Mouse (Mus musculus) spleen, adult 12 weeks (tissue): ENCODE results near the gene Myo3b.

Experiments
- DNase-seq: peaks from one replicate; pipeline ENCODE4 v3.0.0; 2022; ENCODE audit warnings: low spot score

Myo3b gene

DNA sequence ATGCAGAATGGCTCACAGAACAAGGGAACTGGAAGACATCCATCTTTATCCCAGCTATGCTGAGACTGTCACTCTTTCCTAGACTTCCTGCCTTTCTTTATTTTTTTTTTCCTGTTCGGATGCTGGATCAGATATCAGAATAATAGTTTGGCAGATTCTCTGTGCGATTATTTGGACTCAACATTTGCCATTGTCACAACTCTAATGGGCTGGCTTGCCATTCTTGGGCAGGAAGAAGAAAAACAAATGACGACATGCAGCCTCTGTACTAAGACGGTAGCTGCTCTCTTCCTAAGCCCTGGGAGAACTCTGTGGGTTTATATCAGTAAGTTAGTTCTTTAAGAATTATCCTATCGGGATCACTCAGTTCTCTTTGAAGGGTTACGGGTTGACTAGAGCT, 89.7 kb downstream of the Myo3b start:
- DNase-seq = no peak

DNA sequence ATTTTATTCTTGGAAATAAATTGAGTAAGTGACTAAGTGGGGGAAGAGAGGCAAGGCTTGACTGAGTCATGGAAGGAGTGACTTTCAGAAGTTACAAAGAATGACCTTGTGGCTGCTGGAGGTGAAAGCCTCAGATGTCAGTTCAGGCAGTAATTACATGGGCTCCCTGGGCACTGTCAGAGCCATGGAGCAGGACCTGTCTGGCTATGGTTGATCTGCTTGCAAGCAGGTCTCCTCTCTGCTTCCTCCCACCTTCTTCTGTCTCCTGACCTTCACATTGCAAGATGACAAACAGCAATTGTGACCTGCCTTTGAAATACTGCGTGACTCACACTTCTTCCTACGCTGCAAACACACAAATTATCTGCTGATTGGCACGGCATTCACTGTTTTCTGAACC, 90.6 kb downstream of the Myo3b start:
- DNase-seq = no peak

DNA sequence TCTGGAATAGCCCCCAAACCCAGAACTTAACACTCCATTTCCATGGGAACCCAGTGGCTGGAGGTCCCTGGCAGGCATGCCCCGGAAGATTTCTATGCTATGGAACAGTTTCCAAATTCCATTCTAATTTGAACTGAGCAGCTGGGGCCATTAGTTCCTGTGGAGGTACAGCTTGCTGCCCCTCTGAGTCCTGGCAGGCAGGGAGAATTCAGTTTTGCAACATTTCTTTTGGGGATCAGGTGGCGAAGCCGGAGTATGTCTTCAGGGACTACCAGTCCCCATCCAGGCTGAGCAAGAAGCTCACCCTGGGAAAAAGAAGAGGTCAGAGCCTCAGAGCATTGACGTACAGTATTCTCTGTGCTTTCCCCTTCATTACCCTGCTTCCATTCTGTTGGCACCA, 94.4 kb downstream of the Myo3b start:
- DNase-seq = no peak

DNA sequence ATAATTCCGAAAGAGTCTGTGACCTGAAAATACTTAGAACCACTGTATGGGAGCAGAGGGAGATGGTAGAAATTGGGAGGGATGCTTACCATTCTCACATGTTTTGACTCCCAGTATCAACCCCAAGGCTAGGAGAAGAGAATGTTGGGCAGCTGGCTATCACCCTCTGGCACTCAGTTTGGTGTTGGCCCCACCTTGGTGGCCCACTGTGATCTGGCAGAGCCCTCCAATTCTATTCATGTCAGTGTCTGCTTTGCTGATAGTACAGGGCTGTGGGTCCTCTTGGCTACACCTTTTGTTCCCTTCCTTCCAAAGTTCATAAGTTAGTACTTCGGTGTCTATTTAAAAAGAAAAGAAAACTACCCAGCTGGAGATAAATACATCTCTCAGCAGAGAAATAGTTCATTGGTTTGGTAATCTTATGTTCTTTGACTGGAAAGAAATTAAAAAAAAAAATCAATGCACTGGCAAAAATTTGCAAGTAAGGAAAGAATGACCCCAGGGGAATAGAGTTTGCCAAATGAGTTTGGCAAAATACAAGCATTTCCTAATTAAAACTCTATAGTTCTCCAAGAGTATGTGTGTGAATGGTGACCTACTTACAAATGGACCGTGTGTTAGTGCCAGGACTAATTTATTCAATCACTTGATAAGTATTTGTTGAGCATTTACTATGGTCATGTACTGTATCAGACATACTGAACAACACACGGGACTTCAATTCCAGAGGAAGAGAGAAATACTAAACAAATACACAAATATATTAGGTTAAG, 98.5 kb downstream of the Myo3b start:
- no peak for DNase-seq

DNA sequence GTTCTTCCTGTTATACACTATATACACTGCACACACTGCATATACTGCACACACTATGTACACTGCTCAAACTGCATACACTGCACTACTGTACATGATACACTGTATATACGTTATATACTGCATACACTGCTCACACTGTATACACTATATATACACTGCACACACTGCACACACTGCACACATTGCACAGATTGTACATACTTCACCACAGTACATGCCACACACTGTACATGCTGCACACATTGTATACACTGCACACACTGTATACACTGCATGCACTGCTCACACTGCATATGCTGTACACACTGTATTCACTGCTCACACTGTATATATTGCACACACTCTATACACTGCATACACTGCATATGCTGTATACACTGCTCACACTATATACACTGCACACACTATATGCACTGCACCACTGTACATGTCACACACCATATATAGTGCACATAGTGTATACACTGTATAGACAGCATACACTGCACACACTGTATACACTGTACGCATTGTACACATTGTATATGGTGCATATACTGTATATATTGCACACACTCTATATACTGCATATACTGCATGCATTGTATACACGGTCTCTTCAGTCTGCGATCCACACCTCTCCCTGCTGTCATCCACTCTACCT, 104.7 kb downstream of the Myo3b start:
- no peak for DNase-seq

DNA sequence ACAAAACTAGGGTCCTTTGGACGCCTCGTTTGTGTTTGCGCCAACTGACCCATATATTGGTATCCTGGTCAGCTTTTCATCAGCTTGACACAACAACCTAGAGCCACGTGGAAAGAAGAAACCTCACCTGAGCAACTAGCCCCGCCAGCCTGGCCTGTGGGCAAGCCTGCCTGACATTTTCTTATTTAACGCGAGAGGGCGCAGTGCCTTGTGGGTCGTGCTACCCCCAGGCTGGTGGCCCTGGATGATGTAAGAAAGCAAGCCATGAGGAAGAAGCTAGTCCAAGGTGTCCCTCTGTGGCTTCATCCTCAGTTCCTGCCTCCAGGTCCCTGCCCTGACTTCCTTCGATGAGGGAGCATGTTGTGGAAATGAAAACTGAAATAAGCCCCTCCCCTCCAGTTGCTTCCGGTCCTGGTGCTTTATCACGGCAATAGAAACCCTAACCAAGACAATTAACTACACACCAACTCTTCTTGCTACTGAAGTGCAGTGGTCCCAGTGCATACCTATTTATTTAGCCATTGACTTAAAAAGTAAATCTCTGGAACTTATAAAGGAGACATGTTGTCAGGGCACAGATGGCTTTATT, 108.2 kb downstream of the Myo3b start:
- no peak for DNase-seq

DNA sequence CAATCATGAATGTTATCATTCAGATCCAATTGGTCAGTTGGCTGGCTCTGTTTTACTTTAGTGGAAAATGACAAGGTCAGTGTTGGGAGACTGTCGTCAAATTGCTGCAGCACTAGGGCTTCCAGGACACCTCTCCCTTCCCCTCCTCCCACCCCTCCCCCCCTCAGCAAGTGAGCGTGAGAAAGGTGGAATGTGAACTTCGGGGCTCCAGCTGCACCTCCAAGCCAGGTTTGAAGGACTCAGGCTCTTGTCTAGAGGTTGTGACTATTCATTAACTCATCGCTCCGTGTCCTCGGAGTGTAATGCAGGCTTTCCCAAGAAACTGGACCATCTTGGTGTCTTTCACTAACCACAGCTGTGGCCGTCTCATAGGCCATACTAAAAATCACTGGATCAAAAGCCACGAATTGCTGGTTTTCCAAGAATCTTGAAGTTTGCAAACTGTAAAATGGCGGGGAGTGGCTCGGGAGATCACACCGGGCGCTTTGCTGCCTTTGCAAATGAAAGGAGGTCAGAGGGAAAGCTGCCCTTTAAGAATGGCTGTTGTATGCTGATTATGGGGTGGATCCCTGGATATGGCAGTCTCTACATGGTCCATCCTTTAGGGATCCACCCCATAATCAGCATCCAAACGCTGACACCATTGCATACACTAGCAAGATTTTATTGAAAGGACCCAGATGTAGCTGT, 110.0 kb downstream of the Myo3b start:
- no peak for DNase-seq

DNA sequence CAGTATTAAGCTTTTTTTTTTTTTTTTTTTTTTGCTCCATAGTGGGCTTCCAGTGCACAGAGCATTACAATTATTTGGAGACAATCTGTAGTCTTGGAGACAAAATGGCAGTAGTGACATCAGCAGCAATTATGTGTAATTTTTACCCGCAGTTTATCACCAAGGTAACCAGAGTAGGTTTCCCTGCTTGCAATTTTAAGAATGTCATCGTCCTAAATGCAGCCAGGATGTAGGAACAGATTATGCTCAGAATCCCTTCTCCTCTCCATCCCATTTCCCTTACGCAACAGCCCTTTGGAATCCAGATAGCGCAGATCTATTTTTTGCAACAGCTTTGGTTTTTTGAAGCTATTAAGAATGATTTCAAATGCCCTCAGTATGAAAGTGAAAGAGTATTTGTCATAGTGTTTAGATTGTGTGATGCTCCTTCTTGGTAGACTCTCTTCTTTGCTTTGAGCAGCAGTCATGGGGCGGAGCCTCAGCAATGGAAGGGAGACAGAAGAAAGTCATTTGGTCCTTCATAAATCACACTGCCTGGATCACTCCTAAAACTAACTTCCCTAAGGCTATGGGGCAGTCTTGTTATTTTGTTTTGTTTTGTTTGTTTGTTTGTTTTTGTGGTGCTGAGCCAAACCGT, 111.6 kb downstream of the Myo3b start:
- DNase-seq = no peak

DNA sequence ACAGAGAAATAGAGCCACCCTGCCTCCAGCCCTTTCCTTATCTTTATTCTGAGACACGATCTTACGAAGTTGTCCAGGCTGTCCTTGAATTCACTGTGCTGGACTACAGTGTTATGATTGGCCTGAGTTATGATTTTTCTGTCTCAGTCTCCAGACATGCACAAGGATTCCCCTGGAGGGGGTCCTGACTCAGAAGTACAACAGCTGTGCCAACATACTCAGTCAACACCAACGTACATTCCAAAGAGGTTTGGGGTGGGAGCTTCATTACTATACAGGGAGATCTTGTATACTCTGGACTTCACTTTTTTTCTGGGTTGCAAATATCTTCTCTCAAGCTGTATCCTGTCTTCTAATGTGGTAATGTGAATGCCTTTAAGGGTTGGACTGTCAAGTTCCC, 113.0 kb downstream of the Myo3b start:
- no peak for DNase-seq

DNA sequence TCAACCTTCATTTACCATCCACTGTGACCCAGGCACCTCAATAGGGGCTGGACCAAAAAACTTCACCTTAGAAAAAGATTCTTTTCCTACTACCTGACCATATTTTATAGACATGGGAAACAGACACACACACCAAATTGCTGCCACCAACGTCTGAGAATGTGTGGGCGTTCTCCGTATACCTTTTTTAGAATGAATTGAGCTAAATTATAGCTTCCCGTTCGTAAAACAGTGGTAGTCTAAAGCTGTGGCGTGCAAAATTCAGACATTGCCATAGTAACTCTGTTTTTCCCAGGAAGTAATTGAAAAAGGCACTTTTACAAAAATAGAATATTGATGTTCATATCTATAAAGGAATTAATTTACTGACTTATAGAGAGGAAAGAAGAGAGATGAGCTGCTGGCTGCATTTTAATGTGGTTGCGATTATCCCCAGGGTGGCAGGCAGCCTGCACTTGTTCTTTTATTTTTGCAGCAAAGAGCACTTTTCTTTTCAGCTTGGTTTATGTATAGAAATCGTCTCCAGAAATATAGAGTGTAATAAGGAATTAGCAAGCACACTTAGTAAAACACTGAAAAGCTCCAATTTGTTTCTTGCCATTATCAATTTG, 116.4 kb downstream of the Myo3b start:
- no peak for DNase-seq

DNA sequence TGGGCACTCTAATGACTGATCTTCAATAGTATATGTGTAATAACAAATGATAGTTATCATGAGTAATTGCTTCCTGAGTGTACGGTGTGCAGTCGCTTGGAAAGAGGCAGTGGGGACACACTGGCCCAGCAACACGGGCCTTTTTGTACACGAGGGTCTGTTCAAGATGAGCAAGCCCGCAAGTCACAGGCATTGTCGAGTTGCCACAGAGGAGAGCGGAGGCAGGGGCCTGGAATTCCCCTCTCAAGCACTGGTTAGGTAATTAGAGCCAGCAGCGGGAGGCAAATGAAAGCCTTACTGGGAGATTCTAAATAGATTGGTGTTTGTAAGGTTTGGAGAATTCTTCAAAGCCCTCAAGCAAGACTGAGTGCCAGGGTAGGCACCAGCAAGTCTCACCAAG, 120.6 kb downstream of the Myo3b start:
- DNase-seq = no peak

DNA sequence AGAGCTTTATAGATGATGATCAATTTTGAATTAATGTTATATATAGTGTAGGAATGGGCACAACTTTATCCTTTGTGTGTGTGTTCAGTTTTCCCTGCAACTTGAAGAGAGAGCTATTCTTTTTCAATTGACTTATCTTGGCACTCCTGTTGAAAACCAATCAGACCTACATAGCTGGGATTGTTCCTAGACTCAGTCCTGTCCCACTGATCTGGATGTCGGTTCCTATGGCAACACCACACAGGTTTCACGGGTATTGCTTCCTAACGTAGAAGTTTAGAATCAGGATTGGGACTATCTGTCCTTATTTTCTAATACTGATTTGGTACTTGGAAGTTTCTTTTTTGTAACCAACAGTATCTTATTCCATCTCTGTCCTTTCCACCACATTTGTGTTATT, 127.3 kb downstream of the Myo3b start:
- no peak for DNase-seq

DNA sequence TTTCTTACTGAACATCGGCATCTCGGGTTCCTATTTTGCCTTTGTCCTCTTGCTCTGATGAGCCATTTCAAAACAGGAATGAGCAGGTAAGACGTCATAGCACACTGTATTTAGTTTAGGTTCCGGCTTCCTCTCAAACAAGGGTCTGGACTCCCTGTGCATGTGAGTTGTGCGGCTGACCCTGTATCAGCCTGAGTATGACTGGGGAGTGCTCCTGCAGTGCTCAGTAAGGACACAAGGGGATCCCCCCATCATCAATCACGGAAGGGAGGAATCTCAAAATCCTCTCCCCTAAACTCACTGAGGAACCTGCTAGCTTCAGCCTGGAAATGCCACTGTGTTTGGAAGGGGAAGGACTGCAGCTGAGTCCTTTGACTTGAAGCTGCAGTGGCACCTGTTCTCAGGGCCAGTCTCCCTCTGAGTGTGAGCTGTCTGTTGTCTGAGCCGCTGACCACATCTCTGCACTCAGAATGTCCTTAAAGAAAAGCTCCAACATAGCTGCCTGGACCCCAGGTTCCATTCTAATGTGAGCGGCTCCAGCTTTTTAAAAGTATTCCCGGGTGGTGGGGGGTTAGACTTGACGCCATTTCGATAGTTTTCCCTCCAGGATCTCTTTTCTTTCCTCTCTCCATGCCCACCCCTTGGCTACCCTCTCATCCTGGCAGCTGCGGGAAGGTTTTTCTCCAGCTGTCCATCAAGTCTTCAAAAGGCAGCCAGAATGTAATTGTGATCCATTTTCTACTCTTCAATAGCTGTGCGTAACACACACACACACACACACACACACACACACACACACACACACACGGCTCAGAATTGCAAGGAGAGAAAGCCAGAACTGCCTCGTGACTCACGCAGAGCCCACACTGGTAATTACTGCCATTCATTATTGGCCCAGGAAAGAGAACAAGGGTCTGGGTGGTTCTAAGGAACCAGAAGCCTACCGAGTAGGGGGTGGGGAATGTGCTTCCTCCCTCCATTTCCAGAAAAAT, 129.3 kb downstream of the Myo3b start:
- DNase-seq = no peak

DNA sequence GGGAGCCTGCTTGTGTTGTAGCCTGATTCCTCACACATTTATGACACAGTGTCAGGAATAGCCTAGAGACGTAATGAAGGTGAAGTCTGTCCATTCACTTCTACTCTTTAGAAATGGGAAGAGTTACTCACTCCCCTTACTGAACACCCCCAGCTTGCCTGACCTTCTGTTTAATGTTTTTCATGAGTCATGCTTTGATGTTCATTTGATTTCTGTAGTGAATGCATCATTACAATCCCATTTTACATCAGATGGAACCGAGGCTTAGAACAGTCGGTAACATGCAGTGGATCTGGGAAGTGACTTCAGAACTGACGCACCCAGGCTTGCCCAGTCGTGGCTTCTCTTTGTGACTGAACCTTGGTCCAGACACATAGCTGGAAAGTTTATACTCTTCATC, 131.5 kb downstream of the Myo3b start:
- no peak for DNase-seq

DNA sequence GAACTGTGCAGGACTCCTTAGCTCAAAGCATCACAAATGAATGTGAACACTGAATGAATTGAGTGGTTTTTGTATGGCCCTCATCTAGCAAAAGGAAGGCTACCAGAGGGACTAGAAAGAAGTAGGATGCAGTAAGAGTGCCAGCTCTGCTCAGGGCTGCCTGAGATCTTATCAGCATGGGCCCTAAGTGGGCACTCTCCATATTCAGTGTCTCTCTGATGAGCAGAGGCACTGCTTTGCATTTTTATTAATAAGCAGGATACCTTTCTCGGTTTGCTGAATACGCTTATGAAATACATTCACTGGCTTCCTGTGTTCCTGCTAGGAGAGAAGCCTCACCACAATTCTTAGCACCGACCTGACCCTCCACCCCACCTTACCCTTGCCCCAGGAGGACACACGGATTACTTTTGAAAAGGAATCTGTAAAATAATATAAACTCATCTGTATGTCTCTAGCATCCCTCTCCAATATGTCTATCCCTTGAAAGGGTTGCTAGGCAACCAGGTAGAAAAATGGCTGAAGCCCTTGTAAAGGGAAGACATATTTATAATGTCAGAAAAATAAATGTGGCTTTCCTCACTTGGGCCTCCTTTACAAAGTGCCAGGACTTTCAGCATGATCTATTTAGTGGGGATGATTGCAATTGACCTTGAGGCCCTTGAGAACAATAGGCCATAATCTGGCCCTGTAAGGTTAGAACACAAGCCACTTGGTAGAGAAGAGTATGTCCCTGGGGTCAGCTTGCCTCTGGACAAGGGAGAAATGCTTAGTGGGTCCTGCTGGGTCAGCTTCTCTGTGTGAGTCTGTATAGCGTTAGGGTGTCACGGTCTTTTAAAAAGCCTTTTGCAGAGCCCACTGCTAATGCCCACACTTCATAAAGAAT, 138.1 kb downstream of the Myo3b start:
- no peak for DNase-seq

DNA sequence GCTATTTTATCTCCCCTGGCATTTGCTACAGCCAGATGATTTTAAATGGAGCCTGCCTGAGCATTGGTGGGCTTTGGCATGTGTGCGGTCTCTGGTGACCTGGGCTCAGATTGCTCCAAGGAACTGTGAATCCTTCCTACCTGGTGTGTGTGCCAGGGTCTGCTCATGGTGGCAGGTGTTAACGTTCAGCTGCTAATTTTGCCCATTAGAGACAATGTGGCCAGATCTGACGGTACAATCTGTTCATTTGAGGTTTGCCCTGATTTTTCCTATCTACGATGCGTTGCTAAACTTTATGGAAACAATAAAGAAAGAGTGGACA, 138.7 kb downstream of the Myo3b start:
- no peak for DNase-seq

DNA sequence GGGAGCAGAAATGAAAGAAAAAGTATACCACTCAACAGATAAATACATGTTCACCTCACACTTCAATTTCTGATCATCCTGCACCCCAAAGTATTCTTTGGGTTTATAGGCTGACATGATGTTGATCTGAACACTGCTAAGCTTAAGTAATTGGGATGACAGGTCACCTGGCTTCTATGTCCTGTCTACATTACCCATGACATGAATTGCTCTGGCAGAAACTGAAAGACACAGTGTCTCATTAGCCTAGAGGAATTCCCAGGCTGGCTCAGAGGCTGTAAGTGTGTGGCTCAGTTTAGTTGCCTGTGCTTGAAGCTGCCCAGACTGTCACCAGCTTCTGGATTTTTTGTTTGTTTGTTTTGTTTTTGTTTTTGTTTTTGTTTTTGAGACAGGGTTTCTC, 139.3 kb downstream of the Myo3b start:
- DNase-seq = no peak

DNA sequence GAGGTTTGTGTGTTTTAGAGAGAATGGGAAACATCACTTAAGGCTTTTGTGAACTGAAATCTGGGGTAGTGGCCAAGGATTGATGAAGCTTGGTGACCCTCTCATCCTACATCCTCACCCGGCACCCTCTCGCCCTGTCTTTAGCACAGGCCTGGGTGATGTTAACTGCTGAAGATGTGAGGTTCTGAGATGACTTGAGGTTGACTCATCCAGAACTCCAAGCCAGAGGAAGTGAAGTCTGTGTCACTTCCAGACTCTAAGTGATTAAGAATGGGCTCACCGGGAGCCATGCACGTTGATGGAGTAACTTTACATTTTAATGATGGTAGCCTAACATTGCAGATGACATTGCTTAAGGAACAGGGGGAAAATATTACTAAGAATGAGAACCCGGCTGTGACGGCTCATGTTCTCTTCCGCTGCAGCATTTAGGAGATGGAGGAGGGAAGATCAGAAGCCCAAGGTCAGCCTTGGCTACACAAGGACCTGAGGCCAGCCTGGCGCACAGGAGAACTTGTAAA, 143.3 kb downstream of the Myo3b start:
- DNase-seq = no peak

DNA sequence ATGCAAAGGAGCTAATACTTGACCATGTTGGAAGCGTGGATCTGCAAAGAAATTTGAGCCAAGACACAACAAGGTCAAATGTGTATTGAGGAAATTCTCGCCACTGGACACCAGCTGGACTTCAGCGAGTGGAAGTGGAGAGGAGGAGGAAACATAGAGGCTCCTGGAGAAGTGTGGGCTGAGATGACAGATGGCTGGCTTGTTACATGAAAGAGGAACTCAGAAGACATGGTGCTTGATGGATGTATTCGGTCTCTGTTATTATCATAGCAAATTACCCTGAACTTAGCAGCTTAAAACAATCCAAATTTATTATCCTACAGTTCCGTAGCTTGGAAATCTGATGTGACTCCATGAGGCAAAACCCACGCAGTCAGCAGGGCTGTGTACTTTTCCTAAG, 148.1 kb downstream of the Myo3b start:
- no peak for DNase-seq
